Mouse (Mus musculus): ENCODE results near the gene Gm43518. TPM values are rescaled to one million over a fixed set of nuclear protein-coding genes. Genes with fewer than 3 reads are reported as not detected.

The Gm43518 gene
- polyA plus RNA-seq, 1 experiment from 2014 or later: 2.0 TPM

- Histone ChIP-seq H3K27ac (ENCODE audit: low read length) (no peak overlapping the region), H3K4me3 (ENCODE audit: low read length) (no peak overlapping the region), H3K9me3 (ENCODE audit: control insufficient read depth, low read length) (no peaks in the 10 kb centered on the region), H3K4me2 (ENCODE audit: low read depth, low read length) (no peak overlapping the region), H3K36me3 (ENCODE audit: control insufficient read depth, insufficient read depth, low read length) (no peaks in the 10 kb centered on the region), H3K27me3 (ENCODE audit: control insufficient read depth, insufficient read depth, low read depth, low read length) (no peaks in the 10 kb centered on the region), H3K4me1 (replicated peaks; ENCODE audit: control insufficient read depth, insufficient read depth, low read length) (no peaks in the 10 kb centered on the region), H3K9ac (ENCODE audit: low read length) (no peak overlapping the region)
- no peak for ATAC-seq (ENCODE audit: low read depth)
- WGBS: 77% methylated on average over 5 of the region's 5 CpGs
These were observed 33.7 kb upstream of the Gm43518 start for GRCm38 (mm10) chr5:123893520-123893919.

GRCm38 (mm10) chr5:123896395-123896794 is 30.8 kb upstream of the Gm43518 start:
- no peak overlapping the region for H3K27ac ChIP-seq (ENCODE audit: low read length)
- ATAC-seq (ENCODE audit: low read depth): no peak

GRCm38 (mm10) chr5:123897352-123897751 is 29.9 kb upstream of the Gm43518 start:
- Histone ChIP-seq H3K27me3 (ENCODE audit: control insufficient read depth, insufficient read depth, low read depth, low read length) (no peaks in the 10 kb centered on the region), H3K9ac (ENCODE audit: low read length) (no peak overlapping the region), H3K4me1 (replicated peaks; ENCODE audit: control insufficient read depth, insufficient read depth, low read length) (no peaks in the 10 kb centered on the region), H3K4me2 (ENCODE audit: low read depth, low read length) (no peak overlapping the region), H3K27ac (ENCODE audit: low read length) (no peak overlapping the region), H3K4me3 (ENCODE audit: low read length) (no peak overlapping the region), H3K9me3 (ENCODE audit: control insufficient read depth, low read length) (no peaks in the 10 kb centered on the region), H3K36me3 (ENCODE audit: control insufficient read depth, insufficient read depth, low read length) (no peaks in the 10 kb centered on the region)
- 74% methylated on average over 13 of the region's 13 CpGs for WGBS
- no peak for ATAC-seq (ENCODE audit: low read depth)

More at GRCm38 (mm10) chr5:123896395-123896794, 30.8 kb upstream of the Gm43518 start:
- Histone ChIP-seq H3K27me3 (ENCODE audit: control insufficient read depth, insufficient read depth, low read depth, low read length) (no peaks in the 10 kb centered on the region), H3K9me3 (ENCODE audit: control insufficient read depth, low read length) (no peaks in the 10 kb centered on the region), H3K4me3 (ENCODE audit: low read length) (no peak overlapping the region), H3K9ac (ENCODE audit: low read length) (no peak overlapping the region), H3K36me3 (ENCODE audit: control insufficient read depth, insufficient read depth, low read length) (no peaks in the 10 kb centered on the region), H3K4me2 (ENCODE audit: low read depth, low read length) (no peak overlapping the region), H3K4me1 (replicated peaks; ENCODE audit: control insufficient read depth, insufficient read depth, low read length) (no peaks in the 10 kb centered on the region)
- 67% methylated on average over 11 of the region's 11 CpGs for WGBS

GRCm38 (mm10) chr5:123904059-123904672 is 23.1 kb upstream of the Gm43518 start:
- Histone ChIP-seq H3K9me3 (ENCODE audit: control insufficient read depth, low read length) (no peaks in the 10 kb centered on the region), H3K36me3 (ENCODE audit: control insufficient read depth, insufficient read depth, low read length) (no peaks in the 10 kb centered on the region), H3K27me3 (ENCODE audit: control insufficient read depth, insufficient read depth, low read depth, low read length) (no peaks in the 10 kb centered on the region), H3K4me3 (ENCODE audit: low read length) (no peak overlapping the region), H3K27ac (ENCODE audit: low read length) (no peak overlapping the region), H3K9ac (ENCODE audit: low read length) (no peak overlapping the region), H3K4me1 (replicated peaks; ENCODE audit: control insufficient read depth, insufficient read depth, low read length) (peaks cover 14% of the 10 kb centered on the region), H3K4me2 (ENCODE audit: low read depth, low read length) (no peak overlapping the region)
- no peak for ATAC-seq (ENCODE audit: low read depth)
- WGBS: 60% methylated on average over 11 of the region's 11 CpGs

- 70% methylated on average over 17 of the region's 17 CpGs for WGBS
- H3K4me1 ChIP-seq (replicated peaks; ENCODE audit: control insufficient read depth, insufficient read depth, low read length): peaks cover 14% of the 10 kb centered on the region
- H3K9ac ChIP-seq (ENCODE audit: low read length): no peak overlapping the region; the same call in 1 of the 2 replicates
- ATAC-seq (ENCODE audit: low read depth): no peak
- H3K27me3 ChIP-seq (ENCODE audit: control insufficient read depth, insufficient read depth, low read depth, low read length): no peaks in the 10 kb centered on the region
- H3K4me2 ChIP-seq (ENCODE audit: low read depth, low read length): peak overlapping the region; percentile 49
- peaks cover 13% of the 10 kb centered on the region; the same call in 1 of the 2 replicates for H3K36me3 ChIP-seq (ENCODE audit: control insufficient read depth, insufficient read depth, low read length)
- H3K9me3 ChIP-seq (ENCODE audit: control insufficient read depth, low read length): no peaks in the 10 kb centered on the region
- no peak overlapping the region for H3K27ac ChIP-seq (ENCODE audit: low read length)
- H3K4me3 ChIP-seq (ENCODE audit: low read length): peak overlapping the region; percentile 29
These were observed 20.9 kb upstream of the Gm43518 start for GRCm38 (mm10) chr5:123906146-123906975.

- H3K36me3 ChIP-seq (ENCODE audit: control insufficient read depth, insufficient read depth, low read length): peaks cover 15% of the 10 kb centered on the region; the same call in 1 of the 2 replicates
- peak within 1 kb of the TSS; percentile 60; the same call in 1 of the 2 replicates for H3K27ac ChIP-seq (ENCODE audit: low read length)
- 0% methylated on average over 53 of the region's 61 CpGs for WGBS
These were observed 20.1 kb upstream of the Gm43518 start, which contains the start of gene Denr for GRCm38 (mm10) chr5:123906976-123907630. TSS of gene Denr (plus strand) at chr5:123907175.

GRCm38 (mm10) chr5:123907631-123907977 is 19.6 kb upstream of the Gm43518 start:
- Histone ChIP-seq H3K4me3 (ENCODE audit: low read length) (peak overlapping the region; percentile 80), H3K4me2 (ENCODE audit: low read depth, low read length) (peak overlapping the region; percentile 79), H3K9ac (ENCODE audit: low read length) (peak overlapping the region; percentile 88), H3K9me3 (ENCODE audit: control insufficient read depth, low read length) (no peaks in the 10 kb centered on the region), H3K27ac (ENCODE audit: low read length) (no peak overlapping the region), H3K36me3 (ENCODE audit: control insufficient read depth, insufficient read depth, low read length) (peaks cover 16% of the 10 kb centered on the region; the same call in 1 of the 2 replicates), H3K4me1 (replicated peaks; ENCODE audit: control insufficient read depth, insufficient read depth, low read length) (peaks cover 14% of the 10 kb centered on the region), H3K27me3 (ENCODE audit: control insufficient read depth, insufficient read depth, low read depth, low read length) (no peaks in the 10 kb centered on the region)
- ATAC-seq (ENCODE audit: low read depth): no peak
- WGBS: 3% methylated on average over 10 of the region's 10 CpGs

More at GRCm38 (mm10) chr5:123906976-123907630, 20.1 kb upstream of the Gm43518 start, which contains the start of gene Denr:
- H3K4me1 ChIP-seq (replicated peaks; ENCODE audit: control insufficient read depth, insufficient read depth, low read length): peaks cover 14% of the 10 kb centered on the region
- peak; percentile 98 for ATAC-seq (ENCODE audit: low read depth)
- peak within 1 kb of the TSS; percentile 79 for H3K4me2 ChIP-seq (ENCODE audit: low read depth, low read length)
- peak within 1 kb of the TSS; percentile 88 for H3K9ac ChIP-seq (ENCODE audit: low read length)
- H3K27me3 ChIP-seq (ENCODE audit: control insufficient read depth, insufficient read depth, low read depth, low read length): no peaks in the 10 kb centered on the region
- no peaks in the 10 kb centered on the region for H3K9me3 ChIP-seq (ENCODE audit: control insufficient read depth, low read length)
- H3K4me3 ChIP-seq (ENCODE audit: low read length): peak within 1 kb of the TSS; percentile 80

- Histone ChIP-seq H3K27me3 (ENCODE audit: control insufficient read depth, insufficient read depth, low read depth, low read length) (no peaks in the 10 kb centered on the region), H3K36me3 (ENCODE audit: control insufficient read depth, insufficient read depth, low read length) (peaks cover 37% of the 10 kb centered on the region), H3K4me1 (replicated peaks; ENCODE audit: control insufficient read depth, insufficient read depth, low read length) (no peaks in the 10 kb centered on the region), H3K4me2 (ENCODE audit: low read depth, low read length) (no peak overlapping the region), H3K9me3 (ENCODE audit: control insufficient read depth, low read length) (no peaks in the 10 kb centered on the region), H3K9ac (ENCODE audit: low read length) (no peak overlapping the region), H3K4me3 (ENCODE audit: low read length) (no peak overlapping the region), H3K27ac (ENCODE audit: low read length) (no peak overlapping the region)
- 92% methylated on average over 3 of the region's 3 CpGs for WGBS
- ATAC-seq (ENCODE audit: low read depth): no peak
These were observed 12.4 kb upstream of the Gm43518 start for GRCm38 (mm10) chr5:123914852-123915251.

- Histone ChIP-seq H3K36me3 (ENCODE audit: control insufficient read depth, insufficient read depth, low read length) (peaks cover 41% of the 10 kb centered on the region), H3K9me3 (ENCODE audit: control insufficient read depth, low read length) (no peaks in the 10 kb centered on the region), H3K9ac (ENCODE audit: low read length) (no peak overlapping the region), H3K4me2 (ENCODE audit: low read depth, low read length) (no peak overlapping the region), H3K4me1 (replicated peaks; ENCODE audit: control insufficient read depth, insufficient read depth, low read length) (no peaks in the 10 kb centered on the region), H3K27me3 (ENCODE audit: control insufficient read depth, insufficient read depth, low read depth, low read length) (no peaks in the 10 kb centered on the region), H3K27ac (ENCODE audit: low read length) (no peak overlapping the region), H3K4me3 (ENCODE audit: low read length) (no peak overlapping the region)
- WGBS: 85% methylated on average over 6 of the region's 6 CpGs
- no peak for ATAC-seq (ENCODE audit: low read depth)
These were observed 5.1 kb upstream of the Gm43518 start for GRCm38 (mm10) chr5:123922112-123922511.

All from lung, embryonic 16.5 days (tissue).